Mouse (Mus musculus) heart, embryonic 10.5 days (tissue): ENCODE measurements around the gene Ndufc1. TPM values are rescaled to one million over a fixed set of nuclear protein-coding genes. Genes with fewer than 3 reads are reported as not detected.
"Not testable (repeated sequence)": the region's sequence is repeated elsewhere in the genome, so short reads cannot be mapped to it uniquely, and the experiment has no call there.

ENCODE experiments used
- DNase-seq: peaks from one replicate; pipeline ENCODE4 v3.0.0-alpha.2; 2017; ENCODE audit warnings: low spot score
- H3K27ac ChIP-seq: fragments of 300-500 bp; sonication (generic); 2 replicates; pipeline ENCODE4 v1.5.1; 2016; ENCODE audit warnings: mild to moderate bottlenecking
- H3K27me3 ChIP-seq: fragments of 300-500 bp; sonication (generic); 2 replicates; pipeline ENCODE4 v1.6.1; 2016; ENCODE audit warnings: mild to moderate bottlenecking; ENCODE audit not compliant: poor library complexity, insufficient read depth, severe bottlenecking
- H3K36me3 ChIP-seq: fragments of 300-500 bp; sonication (generic); 2 replicates; pipeline ENCODE4 v1.6.1; 2016; ENCODE audit warnings: mild to moderate bottlenecking, moderate library complexity
- H3K4me1 ChIP-seq: fragments of 300-500 bp; sonication (generic); 2 replicates; pipeline ENCODE4 v1.6.1; 2016; ENCODE audit warnings: mild to moderate bottlenecking
- H3K4me3 ChIP-seq: fragments of 300-500 bp; sonication (generic); 2 replicates; pipeline ENCODE4 v1.5.1; 2016; ENCODE audit warnings: mild to moderate bottlenecking, moderate library complexity
- H3K9me3 ChIP-seq: fragments of 300-500 bp; sonication (generic); 2 replicates; pipeline ENCODE4 v1.6.1; 2016; ENCODE audit warnings: mild to moderate bottlenecking, moderate library complexity
- WGBS: fragments of 180-500 bp; shearing (Covaris S2); methylation state at CpG from one replicate; pipeline ENCODE4 v1.1.7; 2016; 5-methylcytosine and 5-hydroxymethylcytosine counted together
- polyA plus RNA-seq: library from polyadenylated mRNA; unstranded; fragments of >200 nt; fragmentation: Nextera tagmentation; extraction: Ambion mirVana; gene quantifications from 2 replicates; pipeline ENCODE4 v1.2.1, GENCODE M21; 2016

Gene Ndufc1
- polyA plus RNA-seq, 1 experiment from 2014 or later, result 874 TPM

DNA sequence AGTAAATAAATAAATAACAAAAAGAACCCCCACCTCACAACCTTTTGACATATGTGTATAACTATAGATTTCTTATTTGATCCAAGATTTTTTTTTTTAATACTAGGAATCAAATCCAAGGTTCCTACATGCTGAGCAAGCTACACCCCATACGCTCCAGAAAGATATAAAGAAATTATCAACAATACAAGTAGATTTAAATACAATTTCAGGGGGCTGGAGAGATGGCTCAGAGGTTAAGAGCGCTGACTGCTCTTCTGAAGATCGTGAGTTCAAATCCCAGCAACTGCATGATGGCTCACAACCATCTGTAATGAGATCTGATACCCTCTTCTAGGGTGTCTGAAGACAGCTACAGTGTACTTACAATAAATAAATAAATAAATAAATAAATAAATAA, 15.8 kb downstream of the Ndufc1 start:
- H3K4me1 ChIP-seq, result peaks cover 19% of the 10 kb centered on the region
- not testable (repeated sequence) for H3K9me3 ChIP-seq, H3K36me3 ChIP-seq, DNase-seq, H3K27ac ChIP-seq, H3K4me3 ChIP-seq
- H3K27me3 ChIP-seq, result peaks cover 19% of the 10 kb centered on the region
- 90% methylated on average over 3 of the region's 3 CpGs for WGBS

DNA sequence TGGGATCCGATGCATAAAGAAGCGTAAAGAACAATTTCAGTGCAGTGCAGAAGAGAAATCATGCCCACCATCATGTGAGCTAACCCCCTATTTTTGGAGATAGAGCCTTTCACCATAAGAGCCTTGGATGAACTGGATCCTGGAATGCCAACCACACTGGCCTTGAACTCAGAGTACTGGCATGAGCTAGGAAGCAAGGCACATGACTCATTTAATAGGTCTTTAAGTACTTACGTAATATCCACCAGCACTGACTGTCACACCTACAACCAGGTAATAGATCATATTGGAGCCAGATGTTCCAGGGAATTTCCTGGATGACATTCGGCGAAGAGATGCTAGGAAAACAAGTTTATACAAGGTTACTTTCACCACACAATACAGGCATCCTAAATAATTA, 17.2 kb downstream of the Ndufc1 start:
- Histone ChIP-seq H3K27me3 (peaks cover 12% of the 10 kb centered on the region), H3K27ac (no peak overlapping the region), H3K9me3 (no peaks in the 10 kb centered on the region), H3K4me1 (peaks cover 25% of the 10 kb centered on the region), H3K36me3 (no peaks in the 10 kb centered on the region), H3K4me3 (no peak overlapping the region)
- DNase-seq, result no peak
- 94% methylated on average over 5 of the region's 5 CpGs for WGBS

DNA sequence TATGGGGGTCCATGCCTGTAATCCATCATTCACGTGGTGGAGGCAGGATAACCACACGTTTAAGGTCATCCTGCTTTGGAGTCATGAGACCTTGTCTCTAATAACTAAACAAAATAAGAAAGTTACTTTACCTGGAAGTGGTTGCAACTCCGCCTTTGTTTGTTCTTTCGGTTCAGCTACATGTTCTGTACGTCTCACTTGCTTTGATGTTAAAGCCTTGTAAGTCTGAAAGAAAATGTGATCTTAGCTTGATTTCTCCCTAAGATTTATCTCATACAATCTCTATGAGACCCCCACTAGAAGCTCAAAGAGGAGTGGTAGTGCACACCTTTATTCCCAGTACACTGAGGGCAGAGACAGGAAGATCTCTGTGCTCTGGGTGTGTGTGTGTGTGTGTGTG, 17.7 kb downstream of the Ndufc1 start:
- H3K9me3 ChIP-seq, result no peaks in the 10 kb centered on the region
- 84% methylated on average over 5 of the region's 5 CpGs for WGBS
- no peak overlapping the region for H3K27ac ChIP-seq
- H3K36me3 ChIP-seq, result no peaks in the 10 kb centered on the region
- H3K4me3 ChIP-seq, result no peak overlapping the region
- no peak for DNase-seq
- H3K27me3 ChIP-seq, result peaks cover 12% of the 10 kb centered on the region
- peaks cover 25% of the 10 kb centered on the region for H3K4me1 ChIP-seq

DNA sequence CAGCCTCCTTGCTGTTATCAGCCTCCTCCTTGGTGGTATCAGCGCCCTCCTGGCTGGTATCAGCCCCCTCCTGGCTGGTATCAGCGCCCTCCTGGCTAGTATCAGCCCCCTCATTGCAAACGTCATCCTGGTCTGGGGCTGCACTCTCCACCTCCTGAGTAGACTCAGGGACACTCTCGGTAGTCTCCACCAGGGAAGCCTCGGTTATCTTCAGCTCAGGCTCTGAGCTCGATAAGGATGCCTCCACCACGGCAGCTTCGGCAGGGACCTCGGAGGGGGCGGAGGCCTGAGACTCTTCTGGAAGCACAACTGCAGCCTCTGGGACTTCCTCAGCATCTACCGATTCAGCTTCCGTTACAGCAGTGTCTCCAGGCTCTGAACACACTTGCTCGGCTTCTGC, 19.9 kb downstream of the Ndufc1 start:
- under 1% methylated on average over 13 of the region's 13 CpGs for WGBS
- H3K9me3 ChIP-seq, result no peaks in the 10 kb centered on the region
- H3K4me1 ChIP-seq, result peaks cover 21% of the 10 kb centered on the region
- no peaks in the 10 kb centered on the region for H3K36me3 ChIP-seq
- H3K27ac ChIP-seq, result peak overlapping the region; percentile 54
- DNase-seq, result peak; percentile 85
- H3K27me3 ChIP-seq, result no peaks in the 10 kb centered on the region
- H3K4me3 ChIP-seq, result peak overlapping the region; percentile 51

DNA sequence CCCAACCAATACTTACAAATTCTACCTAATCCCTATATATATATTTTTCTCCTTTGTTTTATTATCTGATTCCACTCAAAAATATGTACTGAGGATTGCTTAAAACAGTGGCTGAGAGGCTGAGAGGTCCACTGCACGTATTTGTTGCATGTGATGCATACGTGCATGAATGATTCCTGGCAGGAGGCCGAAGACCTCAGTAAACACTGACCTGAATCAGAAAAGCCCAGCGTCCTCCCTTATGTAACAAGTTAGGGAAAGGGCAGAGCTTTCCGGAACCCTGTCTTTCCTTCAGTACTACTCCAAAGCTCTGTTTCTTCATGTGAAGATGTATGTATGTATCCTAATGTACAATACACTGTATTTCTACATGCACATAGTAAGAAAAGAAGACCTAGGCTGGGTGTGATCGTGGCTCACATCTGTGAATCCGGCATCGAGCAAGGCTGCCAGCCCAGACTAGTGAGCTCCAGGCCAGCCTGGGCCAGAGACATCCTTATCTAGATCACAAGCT, 20.9 kb downstream of the Ndufc1 start:
- H3K9me3 ChIP-seq, result no peaks in the 10 kb centered on the region
- H3K27ac ChIP-seq, result no peak overlapping the region
- peaks cover 21% of the 10 kb centered on the region for H3K4me1 ChIP-seq
- no peaks in the 10 kb centered on the region for H3K27me3 ChIP-seq
- no peak for DNase-seq
- H3K36me3 ChIP-seq, result no peaks in the 10 kb centered on the region
- H3K4me3 ChIP-seq, result no peak overlapping the region
- 39% methylated on average over 8 of the region's 8 CpGs for WGBS

DNA sequence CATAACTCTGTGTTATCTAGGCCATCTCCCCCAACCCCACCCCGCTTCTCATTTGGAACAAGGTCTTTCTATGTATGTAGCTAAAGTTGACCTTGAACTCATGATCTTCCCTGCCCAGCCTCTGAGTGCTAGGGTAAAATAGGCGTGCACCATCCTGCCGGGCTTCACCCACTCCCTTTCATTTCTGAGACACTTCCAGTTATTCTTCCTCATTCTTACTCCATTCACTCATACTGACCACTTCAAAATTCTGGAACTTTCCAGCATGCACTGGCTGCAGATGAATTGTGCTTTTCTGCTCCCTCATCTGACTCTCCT, 21.7 kb downstream of the Ndufc1 start:
- Histone ChIP-seq H3K27me3 (no peaks in the 10 kb centered on the region), H3K9me3 (no peaks in the 10 kb centered on the region), H3K27ac (no peak overlapping the region), H3K4me3 (no peak overlapping the region), H3K36me3 (no peaks in the 10 kb centered on the region), H3K4me1 (peaks cover 21% of the 10 kb centered on the region)
- no peak for DNase-seq
- 69% methylated on average over 3 of the region's 3 CpGs for WGBS

DNA sequence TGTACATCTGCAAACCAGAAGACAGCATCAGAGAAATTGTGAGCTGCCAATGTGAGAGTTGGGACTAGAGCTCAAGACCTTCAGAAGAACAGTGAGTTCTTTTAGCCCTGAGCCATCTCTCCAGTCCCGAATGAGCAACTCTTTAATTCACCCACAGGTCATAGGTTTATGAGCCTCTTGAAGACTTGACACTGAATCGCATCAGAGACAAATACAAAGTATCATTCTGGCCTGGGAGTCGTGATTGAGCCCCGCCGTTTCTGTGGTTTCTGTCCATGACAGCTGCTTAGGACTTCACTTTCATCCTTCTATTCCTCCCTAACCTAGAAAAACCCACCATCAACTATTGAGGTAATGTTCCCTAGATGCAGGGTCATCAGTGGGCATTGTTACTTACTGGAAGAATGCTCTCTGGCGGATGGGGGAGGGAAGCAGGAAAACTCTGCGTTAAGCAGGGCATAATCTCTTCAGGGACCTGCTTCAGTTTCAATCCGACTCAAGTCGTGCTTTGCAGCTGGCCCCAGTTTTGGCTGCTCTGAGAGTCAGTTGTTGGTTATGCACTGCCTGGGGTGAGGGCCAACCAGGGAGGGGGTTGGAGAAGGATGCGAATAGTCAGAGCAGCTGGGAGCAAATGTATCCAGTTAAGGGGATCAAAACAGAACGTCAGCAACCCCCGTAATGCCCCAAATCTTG, 22.2 kb downstream of the Ndufc1 start:
- WGBS, result 51% methylated on average over 12 of the region's 12 CpGs
- Histone ChIP-seq H3K4me3 (no peak overlapping the region), H3K9me3 (no peaks in the 10 kb centered on the region), H3K4me1 (peaks cover 21% of the 10 kb centered on the region), H3K27me3 (no peaks in the 10 kb centered on the region), H3K27ac (no peak overlapping the region), H3K36me3 (no peaks in the 10 kb centered on the region)
- DNase-seq, result no peak

DNA sequence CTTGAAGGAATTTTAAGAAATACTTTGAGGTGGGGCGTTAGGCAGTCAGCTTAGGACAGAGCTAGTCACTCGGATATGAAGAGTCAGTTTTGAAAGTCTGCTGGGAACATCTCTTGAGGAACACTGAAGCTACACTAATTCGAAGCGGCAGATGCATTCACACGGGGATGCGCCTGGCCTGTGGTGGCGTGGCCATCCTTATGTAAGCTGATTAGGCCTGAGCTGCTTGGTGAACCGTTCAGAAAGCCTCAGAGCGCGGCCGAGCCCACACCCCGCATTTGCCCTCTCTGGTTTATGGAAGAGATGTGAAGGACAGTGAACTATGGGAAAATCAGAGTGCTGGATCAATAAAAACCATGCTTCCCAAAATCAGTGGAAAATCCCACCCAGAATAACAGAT, 25.4 kb downstream of the Ndufc1 start:
- 75% methylated on average over 12 of the region's 12 CpGs for WGBS
- H3K27ac ChIP-seq, result no peak overlapping the region
- no peaks in the 10 kb centered on the region for H3K9me3 ChIP-seq
- no peaks in the 10 kb centered on the region for H3K27me3 ChIP-seq
- no peak overlapping the region for H3K4me3 ChIP-seq
- DNase-seq, result no peak
- H3K36me3 ChIP-seq, result no peaks in the 10 kb centered on the region
- H3K4me1 ChIP-seq, result peaks cover 13% of the 10 kb centered on the region

DNA sequence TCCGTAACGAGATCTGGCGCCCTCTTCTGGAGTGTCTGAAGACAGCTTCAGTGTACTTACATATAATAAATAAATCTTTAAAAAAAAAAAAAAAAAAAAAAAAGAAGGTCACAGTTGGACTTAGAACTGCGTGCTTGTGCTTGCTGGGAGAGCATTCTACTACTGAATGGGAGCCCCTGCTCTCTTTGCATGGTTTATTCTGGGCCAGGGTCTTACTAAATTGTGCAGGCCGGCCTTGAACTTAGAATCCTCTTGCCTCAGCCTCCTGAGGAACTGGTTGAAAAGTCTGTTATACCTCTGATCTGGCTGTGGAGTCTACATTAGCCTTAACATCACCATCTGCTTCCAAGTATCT, 28.2 kb downstream of the Ndufc1 start:
- H3K4me1 ChIP-seq, result peaks cover 4% of the 10 kb centered on the region
- H3K4me3 ChIP-seq, result no peak overlapping the region
- WGBS, result 72% methylated on average over 4 of the region's 5 CpGs

DNA sequence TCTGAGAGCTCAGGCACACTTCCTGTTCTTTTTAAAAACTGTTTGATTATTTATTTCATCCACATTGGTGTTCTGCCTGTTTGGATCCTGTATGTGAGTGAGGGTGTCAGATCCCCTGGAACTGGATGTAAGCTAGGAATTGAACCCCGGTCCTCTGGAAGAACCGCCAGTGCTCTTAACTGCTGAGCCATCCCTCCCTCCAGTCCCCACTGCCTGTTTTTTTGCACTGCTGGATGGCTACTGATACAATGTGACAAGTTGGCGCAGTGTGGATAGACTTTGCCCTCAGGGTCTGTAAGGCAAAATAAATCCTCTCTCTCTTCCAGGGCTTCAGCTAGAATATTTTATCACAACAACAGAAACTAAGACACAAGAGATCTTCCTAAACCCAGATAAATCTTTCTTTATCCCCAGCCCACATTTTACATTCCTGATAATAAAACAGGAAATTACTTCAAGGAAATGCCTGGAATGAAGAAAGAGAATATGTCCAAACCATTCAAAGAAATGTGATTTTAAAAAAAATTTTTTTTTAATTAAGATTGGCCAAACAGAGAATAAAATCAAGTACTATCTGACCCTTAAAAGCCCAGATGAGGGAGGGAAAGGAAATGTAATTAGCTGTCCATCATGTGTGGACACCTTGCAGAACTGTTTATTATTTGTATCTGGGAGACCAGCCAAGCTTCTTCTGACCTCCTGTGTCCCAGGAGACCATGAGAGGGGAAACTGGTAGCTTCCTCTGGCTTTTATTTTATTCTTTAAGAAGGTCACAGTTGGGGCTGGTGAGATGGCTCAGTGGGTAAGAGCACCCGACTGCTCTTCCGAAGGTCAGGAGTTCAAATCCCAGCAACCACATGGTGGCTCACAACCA, 28.8 kb downstream of the Ndufc1 start:
- H3K4me1 ChIP-seq, result peaks cover 4% of the 10 kb centered on the region
- 76% methylated on average over 5 of the region's 5 CpGs for WGBS

More for the DNA sequence above, 28.2 kb downstream of the Ndufc1 start:
- Histone ChIP-seq H3K27ac (no peak overlapping the region), H3K9me3 (no peaks in the 10 kb centered on the region), H3K27me3 (no peaks in the 10 kb centered on the region), H3K36me3 (no peaks in the 10 kb centered on the region)
- no peak for DNase-seq

DNA sequence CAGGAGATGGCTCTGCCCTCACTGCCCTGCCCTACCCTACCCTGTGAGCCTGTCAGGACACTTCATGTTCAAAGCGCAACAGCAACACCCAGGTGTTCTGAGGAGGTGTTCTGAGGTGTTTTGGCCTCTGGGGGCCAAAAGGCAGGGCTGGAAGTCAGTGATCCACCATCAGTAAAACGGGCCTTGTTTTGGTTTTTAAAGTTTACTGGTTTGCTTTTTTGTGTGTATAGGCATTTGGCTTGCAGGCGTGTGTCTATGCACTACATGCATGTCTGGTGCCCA, 30.2 kb downstream of the Ndufc1 start:
- DNase-seq, result no peak
- WGBS, result 68% methylated on average over 3 of the region's 3 CpGs

More for the DNA sequence above, 28.8 kb downstream of the Ndufc1 start:
- H3K36me3 ChIP-seq, result no peaks in the 10 kb centered on the region
- no peaks in the 10 kb centered on the region for H3K9me3 ChIP-seq
- no peaks in the 10 kb centered on the region for H3K27me3 ChIP-seq
- H3K27ac ChIP-seq, result no peak overlapping the region
- DNase-seq, result no peak
- no peak overlapping the region for H3K4me3 ChIP-seq

DNA sequence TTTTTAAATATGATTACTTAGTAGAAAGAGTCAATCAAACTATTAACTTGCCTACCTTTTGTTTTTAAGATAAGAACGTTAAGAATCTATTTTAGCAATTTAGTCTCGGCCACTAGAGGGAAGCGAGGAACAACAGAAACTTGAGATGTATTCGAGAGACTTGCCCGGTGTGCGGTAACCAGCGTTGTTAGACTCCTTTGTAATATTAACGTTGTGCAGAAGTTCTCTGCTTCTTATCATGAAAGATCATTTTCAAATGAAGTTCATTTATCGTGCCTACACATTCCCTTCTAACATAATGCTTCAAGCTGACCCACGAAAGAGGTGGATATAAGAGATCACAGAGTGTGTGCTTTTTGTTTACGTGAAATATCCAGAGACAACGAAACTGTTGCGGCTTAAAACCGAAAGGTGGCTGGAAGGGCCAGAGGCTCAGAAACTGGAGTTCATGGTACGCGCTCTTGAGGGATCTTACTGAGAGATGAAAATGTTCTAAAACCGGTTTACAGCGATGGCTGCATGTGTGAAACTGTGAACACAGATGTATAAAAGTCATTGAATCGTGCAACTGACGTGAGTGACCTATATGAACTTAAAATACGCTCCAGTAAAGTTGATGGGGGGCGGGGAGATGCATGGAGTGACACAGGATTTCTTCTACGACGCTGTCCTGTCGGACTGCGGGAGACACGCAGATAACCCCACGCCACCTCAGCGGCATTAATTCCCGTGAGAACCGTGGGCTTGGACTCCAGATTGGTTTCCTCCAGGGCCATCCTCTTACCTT, 30.7 kb downstream of the Ndufc1 start:
- 33% methylated on average over 31 of the region's 31 CpGs for WGBS

More for the DNA sequence above, 30.2 kb downstream of the Ndufc1 start:
- no peaks in the 10 kb centered on the region for H3K27me3 ChIP-seq
- peak overlapping the region; percentile 54 for H3K4me3 ChIP-seq
- no peaks in the 10 kb centered on the region for H3K36me3 ChIP-seq
- peaks cover 4% of the 10 kb centered on the region for H3K4me1 ChIP-seq
- peak overlapping the region; percentile 69; the same call in 1 of the 2 replicates for H3K27ac ChIP-seq
- no peaks in the 10 kb centered on the region for H3K9me3 ChIP-seq

More for the DNA sequence above, 30.7 kb downstream of the Ndufc1 start:
- no peak for DNase-seq
- Histone ChIP-seq H3K27ac (peak overlapping the region; percentile 69), H3K36me3 (no peaks in the 10 kb centered on the region), H3K4me1 (peaks cover 4% of the 10 kb centered on the region), H3K9me3 (no peaks in the 10 kb centered on the region), H3K27me3 (no peaks in the 10 kb centered on the region), H3K4me3 (peak overlapping the region; percentile 54)
